Mouse (Mus musculus) left cerebral cortex, adult 8-10 months (tissue): ENCODE data around the gene Fkbp5. TPM values are rescaled to one million over a fixed set of nuclear protein-coding genes. Genes with fewer than 3 reads are reported as not detected.
A peak's percentile ranks its signal among the peaks of the same experiment; 100 is the strongest.
"Not testable (repeated sequence)": the region's sequence is repeated elsewhere in the genome, so short reads cannot be mapped to it uniquely, and the experiment has no call there.

ENCODE experiments used
- DNase-seq, 2 experiments: peaks; one replicate each; pipeline ENCODE4 v3.0.0; 2022; ENCODE audit warnings: low spot score in 2 of 2
- total RNA-seq, 4 experiments: library from RNA; stranded (reverse); gene quantifications; 2 replicates each; pipeline ENCODE4 v1.2.4; 2022

Gene Fkbp5
- total RNA-seq, 4 experiments from 2014 or later, result 34.6 to 56.0 (median 46.5) TPM

DNA sequence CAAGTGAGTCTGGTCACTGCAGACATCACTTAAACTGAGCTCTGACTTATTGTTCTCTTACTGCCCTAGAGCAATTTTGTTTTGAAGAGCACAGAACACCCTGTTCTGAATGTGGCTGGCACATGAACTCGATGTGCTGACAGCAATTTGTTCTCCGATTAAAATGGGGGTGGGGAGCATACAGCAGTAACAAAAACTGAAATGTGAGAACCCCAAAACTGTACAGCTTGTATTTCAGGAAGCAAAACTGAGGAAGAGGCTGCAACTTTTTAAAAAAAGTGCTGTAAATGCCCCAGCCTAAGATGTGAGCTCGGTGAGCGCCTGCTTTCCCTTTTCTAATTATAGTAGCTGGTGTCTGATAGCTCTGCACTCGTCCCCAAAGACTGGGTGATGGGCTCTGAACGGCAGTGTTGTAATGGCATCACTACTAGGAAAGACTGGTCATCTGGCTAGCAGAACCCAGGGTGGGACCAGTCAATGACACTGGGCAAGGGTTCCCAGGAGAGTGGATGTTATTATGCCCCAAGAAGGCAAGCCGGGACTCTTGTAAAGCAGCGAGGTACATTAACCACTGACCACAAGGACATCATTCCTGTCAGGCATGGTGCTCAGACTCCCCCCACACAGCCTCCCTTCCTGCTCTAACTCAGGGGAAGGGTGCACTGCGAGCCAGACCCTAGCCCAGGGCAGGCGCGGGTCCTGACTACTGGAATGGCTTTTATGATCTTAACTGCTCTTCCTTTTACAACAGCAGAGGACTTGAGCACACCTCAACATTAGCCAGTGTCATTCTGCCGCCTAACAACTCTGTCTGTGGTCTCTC is 96.9 kb downstream of the Fkbp5 start:
- DNase-seq, result no peak

GRCm38 (mm10) chr17:28419636-28420035 is 97.7 kb downstream of the Fkbp5 start:
- no peak for DNase-seq

- DNase-seq, result no peak
Measured at GRCm38 (mm10) chr17:28418954-28419353, 98.4 kb downstream of the Fkbp5 start.

DNA sequence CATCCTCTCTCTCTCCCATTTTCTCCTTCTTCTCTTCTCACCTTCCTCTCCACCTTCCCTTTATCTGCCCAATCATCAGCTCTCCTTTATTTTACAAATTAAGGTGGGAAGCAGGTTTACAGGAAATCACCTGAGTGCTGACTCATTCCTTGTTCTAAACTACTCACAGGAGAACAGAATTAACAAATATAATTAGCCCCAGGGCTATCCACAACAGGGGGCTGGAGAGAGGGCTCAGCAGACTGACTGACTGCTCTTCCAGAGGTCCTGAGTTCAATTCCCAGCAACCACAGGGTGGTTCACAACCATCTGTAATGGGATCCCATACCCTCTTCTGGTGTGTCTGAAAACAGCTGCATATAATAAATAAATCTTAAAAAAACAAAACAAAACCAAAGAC is 98.8 kb downstream of the Fkbp5 start:
- DNase-seq, result not testable (repeated sequence)

GRCm38 (mm10) chr17:28417771-28418170 is 99.6 kb downstream of the Fkbp5 start:
- no peak for DNase-seq

GRCm38 (mm10) chr17:28415271-28415670 is 102.1 kb downstream of the Fkbp5 start:
- DNase-seq, result no peak

DNA sequence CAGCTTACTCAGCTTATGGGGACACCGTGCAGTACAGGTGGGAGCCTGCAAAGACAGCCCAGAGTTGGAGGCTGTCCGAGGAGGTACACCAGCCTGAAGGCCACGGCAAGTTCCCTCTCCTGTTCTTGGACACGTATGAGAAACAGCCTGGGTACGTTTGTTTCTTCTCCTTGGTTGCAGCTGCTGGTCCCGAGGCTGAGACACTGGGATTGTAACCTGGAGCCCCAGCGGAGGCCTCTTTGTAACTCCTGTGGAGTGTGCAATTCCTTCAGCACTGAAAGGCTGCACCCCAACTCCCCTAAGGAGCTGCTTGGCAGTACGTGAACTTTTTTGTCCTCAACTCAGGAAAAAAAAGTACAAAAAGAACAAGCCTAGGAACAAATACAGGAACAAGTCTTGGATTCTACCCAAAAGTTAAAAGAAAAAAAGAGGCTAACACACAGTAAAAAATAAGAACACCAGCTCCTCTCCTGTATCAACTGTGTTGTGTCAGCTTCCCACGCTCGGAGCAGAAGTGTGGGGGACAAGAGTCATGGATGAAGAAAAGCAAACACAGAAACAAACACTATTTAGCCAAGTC is 105.9 kb downstream of the Fkbp5 start:
- DNase-seq, result no peak

GRCm38 (mm10) chr17:28410731-28411130 is 106.6 kb downstream of the Fkbp5 start:
- no peak for DNase-seq

DNA sequence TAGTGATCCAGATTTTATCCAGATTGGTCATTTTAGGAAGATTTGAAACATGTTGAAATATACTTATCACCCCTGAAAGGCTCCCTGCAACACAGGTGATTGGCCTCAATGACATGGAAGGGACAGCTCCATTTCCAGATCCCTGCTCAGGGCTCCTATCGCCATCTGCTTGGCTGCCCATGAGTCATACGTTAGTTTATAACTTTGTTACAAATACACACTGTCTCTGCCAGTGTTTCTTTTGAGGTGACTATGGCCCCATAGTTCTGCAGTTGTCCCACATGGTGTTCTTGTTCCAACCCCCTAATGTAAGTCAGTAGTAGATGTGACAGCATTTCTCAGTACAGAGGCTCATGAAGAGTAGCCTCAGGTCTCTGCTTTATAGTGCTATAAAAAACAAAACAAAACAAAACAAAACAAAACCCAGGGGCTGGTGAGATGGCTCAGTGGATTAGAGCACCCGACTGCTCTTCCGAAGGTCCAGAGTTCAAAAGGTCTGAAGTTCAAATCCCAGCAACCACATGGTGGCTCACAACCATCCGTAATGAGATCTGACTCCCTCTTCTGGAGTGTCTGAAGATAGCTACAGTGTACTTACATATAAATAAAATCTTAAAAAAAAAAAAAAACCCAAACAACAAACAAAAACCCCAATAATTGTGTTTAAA is 108.9 kb downstream of the Fkbp5 start:
- DNase-seq, result no peak

DNA sequence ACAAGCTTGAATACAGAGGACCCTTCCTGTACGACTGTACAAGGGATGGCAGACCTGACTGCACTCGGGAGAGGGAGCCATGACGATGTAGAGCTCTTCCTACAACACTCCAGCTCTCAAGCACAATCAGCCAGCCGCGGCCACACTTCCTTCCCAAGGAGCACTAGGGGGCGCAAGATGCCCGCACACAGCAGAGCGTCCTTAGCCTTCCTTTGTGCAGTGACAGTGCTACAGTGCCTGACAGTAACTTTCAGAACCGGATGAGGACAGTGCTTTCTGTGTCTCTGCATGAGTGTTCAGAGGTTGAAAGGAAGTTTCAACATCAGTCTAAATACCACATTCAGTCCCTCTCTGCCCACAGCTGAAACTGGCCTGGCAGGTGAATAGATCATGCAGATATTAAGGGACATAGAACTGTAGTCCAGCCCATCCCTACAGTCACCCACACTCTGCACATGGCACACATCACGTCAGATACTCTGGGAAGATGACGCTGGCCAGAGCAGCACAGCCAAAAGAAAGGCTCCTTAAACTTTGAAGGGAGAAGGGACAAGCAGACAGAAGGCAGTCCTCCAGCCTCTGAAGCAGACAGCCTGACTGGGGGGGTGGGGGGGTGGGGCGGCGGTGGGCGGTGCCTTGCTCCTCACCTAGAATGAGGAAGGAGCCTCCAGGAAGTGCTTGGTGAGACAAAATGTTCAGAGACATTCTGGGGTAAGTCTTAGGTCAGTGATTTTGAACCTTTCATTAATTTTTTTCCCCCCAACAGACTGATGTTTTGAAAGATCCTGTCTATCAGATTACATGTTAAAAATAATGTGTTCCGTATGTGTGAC is 109.7 kb downstream of the Fkbp5 start:
- peak; percentile 63 to 68 for DNase-seq

GRCm38 (mm10) chr17:28406471-28406870 is 110.9 kb downstream of the Fkbp5 start:
- DNase-seq, result no peak

DNA sequence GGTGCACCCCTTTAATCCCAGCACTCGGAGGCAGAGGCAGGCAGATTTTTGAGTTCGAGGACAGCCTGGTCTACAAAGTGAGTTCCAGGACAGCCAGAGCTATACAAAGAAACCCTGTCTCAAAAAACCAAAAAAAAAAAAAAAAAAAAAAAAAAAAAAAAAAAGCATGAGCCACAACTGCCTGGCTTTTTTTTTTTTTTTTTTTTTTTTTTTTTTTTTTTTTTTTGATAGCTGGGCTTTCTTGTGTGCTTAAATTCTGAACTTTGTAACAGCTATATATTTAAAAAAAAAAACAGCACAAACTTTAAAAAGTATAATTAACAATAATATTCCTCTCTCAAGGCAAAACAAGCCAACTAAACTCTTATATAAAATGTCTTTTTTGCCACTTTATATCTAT is 112.6 kb downstream of the Fkbp5 start:
- not testable (repeated sequence) for DNase-seq

- DNase-seq, result no peak
Measured at GRCm38 (mm10) chr17:28404301-28404700, 113.0 kb downstream of the Fkbp5 start.

- DNase-seq, result no peak
Measured at GRCm38 (mm10) chr17:28394994-28395393, 122.3 kb downstream of the Fkbp5 start.

DNA sequence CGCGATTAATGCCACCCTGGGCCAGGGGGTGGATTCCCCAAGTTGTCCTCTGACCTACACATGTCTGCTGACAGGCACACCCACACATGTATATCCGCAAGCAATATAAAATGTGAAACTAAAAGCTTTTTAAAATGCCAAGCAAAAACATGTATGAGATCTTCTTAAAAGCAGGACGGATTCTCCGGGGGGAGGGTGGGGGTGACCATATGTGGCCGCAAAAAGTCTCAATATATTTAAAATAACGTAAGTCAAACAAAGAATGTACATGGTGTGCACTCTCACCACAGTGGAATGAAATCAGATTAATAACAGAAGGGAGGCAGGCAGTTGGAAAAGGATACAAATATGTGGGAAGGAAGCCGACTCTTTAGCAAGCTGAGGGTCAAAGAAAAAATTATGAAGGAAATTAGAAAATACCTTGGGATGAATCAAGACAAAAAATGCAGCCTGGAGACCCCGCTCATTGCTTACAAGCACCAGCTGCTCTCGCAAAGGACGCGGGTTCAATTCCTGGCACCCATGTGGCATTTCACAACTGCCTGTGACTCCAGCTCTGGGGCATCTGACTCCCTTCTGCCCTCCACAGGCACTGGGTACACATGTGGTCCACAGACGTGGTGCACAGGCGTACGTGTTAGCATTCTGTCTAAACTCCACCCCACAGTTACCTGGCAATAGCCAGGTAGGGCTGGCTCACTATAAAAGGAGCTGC is 123.1 kb downstream of the Fkbp5 start:
- no peak for DNase-seq

- no peak for DNase-seq
Measured at GRCm38 (mm10) chr17:28391568-28392432, 125.5 kb downstream of the Fkbp5 start.

GRCm38 (mm10) chr17:28388534-28388933 is 128.8 kb downstream of the Fkbp5 start:
- DNase-seq, result no peak

GRCm38 (mm10) chr17:28386150-28386905 is 131.0 kb downstream of the Fkbp5 start:
- DNase-seq, result peak; percentile 56 to 85

DNA sequence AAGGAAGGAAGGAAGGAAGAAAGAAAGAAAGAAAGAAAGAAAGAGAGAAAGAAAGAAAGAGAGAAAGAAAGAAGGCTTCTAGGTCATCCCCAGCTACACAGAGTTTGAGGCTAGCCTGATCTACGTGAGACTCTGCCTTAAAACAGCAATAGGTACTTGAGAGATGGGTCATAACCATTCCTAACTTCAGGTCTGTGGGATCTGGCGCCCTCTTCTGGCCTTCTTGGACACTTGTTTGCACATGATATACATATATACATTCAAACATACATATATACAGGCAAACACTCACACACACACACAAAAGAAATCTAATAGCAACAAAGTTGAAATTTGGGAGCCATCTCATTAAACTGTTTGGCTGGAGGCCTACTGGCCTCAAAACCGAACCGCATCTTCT is 133.0 kb downstream of the Fkbp5 start:
- no peak for DNase-seq
